15 mouse cellular contexts compared by ENCODE assay signal in the genomic region with DNA sequence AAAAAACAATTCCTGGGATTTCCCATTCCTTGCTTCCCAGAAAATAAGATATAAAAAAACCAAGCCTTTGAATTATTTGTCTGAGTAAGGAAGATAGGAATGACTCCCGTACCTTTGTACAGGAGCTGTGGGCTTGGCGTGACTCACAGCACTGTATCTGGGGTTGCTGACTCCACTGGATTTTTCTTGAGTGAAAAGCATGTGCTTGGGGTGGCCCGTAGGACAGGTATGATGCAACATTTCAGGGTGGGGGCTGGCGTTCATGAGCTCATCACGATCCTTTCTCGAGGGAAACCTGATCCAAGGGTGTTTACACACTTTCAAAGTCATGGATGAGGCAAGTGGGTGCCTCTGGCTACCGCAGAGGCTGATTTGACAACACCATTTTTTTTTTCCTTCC. TPM values are rescaled to one million over a fixed set of nuclear protein-coding genes. Genes with fewer than 3 reads are reported as not detected.
"Had no signal": no experiment of that assay in that cellular context is flagged by ENCODE, and none has a peak within 500 bp of the region (broad histone marks: within the 10 kb centered on the region; RNA-seq: fewer than 3 reads in every experiment).

No protein-coding gene starts in this region.

- H3K27ac ChIP-seq: liver, embryonic 15.5 days; macrophage; midbrain, embryonic 15.5 days; neural tube, embryonic 13.5 days had no signal

- H3K4me1 ChIP-seq: liver, embryonic 15.5 days; megakaryocyte, embryonic 14.5 days; midbrain, embryonic 15.5 days; neural tube, embryonic 13.5 days had no signal

- ATAC-seq: midbrain, embryonic 15.5 days had no signal

- H3K9ac ChIP-seq: liver, embryonic 15.5 days; lung, embryonic 14.5 days; midbrain, embryonic 15.5 days; neural tube, embryonic 13.5 days had no signal

- H3K9me3 ChIP-seq: liver, embryonic 15.5 days; megakaryocyte, embryonic 14.5 days; midbrain, embryonic 15.5 days; neural tube, embryonic 13.5 days had no signal

- DNase-seq: kidney, adult 8-10 months; kidney, postnatal 25 days; layer of hippocampus, postnatal 36 days; left cerebral cortex, postnatal 4 days; lung, embryonic 14.5 days; lung, postnatal 14 days; right cerebral cortex, postnatal 14 days had no signal

- H3K36me3 ChIP-seq: liver, embryonic 15.5 days; midbrain, embryonic 15.5 days; neural tube, embryonic 13.5 days had no signal

- H3K4me2 ChIP-seq: liver, embryonic 11.5 days; liver, embryonic 15.5 days; lung, embryonic 14.5 days; midbrain, embryonic 11.5 days; midbrain, embryonic 15.5 days; neural tube, embryonic 13.5 days had no signal

- H3K27me3 ChIP-seq: liver, embryonic 15.5 days; megakaryocyte, embryonic 14.5 days; midbrain, embryonic 15.5 days; neural tube, embryonic 13.5 days had no signal

- H3K4me3 ChIP-seq: liver, embryonic 15.5 days; megakaryocyte, embryonic 14.5 days; midbrain, embryonic 15.5 days; neural tube, embryonic 13.5 days had no signal

RNA-seq across cellular contexts. Expression of gene Col24a1, which starts 35.6 kb away (rescaled TPM):
- total RNA-seq: monocyte, adult 5-6 weeks had no signal
- polyA plus RNA-seq: macrophage had no signal
